Mouse (Mus musculus) embryonic facial prominence, embryonic 11.5 days (tissue): Measurements from ENCODE around the gene Sox1. TPM values are rescaled to one million over a fixed set of nuclear protein-coding genes. Genes with fewer than 3 reads are reported as not detected.
A peak's percentile ranks its signal among the peaks of the same experiment; 100 is the strongest.

ENCODE experiments used
- ATAC-seq: fragments of 200-750 bp; cut with Nextera tagmentation; replicated peaks from 2 replicates; pipeline ENCODE4 v1.8.0; 2017; ENCODE audit warnings: low read depth; ENCODE audit not compliant: insufficient number of reproducible peaks, low FRiP score, low TSS enrichment
- DNase-seq: peaks from one replicate; pipeline ENCODE4 v3.0.0-alpha.2; 2015; ENCODE audit warnings: low spot score
- H3K27ac ChIP-seq: fragments of 300-500 bp; sonication (generic); replicated peaks from 2 replicates; pipeline ENCODE4 v1.5.1; 2014; ENCODE audit warnings: mild to moderate bottlenecking, low read depth, low read length, control low read depth
- H3K27me3 ChIP-seq: fragments of 300-500 bp; sonication (generic); 2 replicates; pipeline ENCODE4 v1.6.1; 2014; ENCODE audit warnings: mild to moderate bottlenecking, low read length, moderate library complexity, mixed read lengths; ENCODE audit not compliant: control insufficient read depth, insufficient read depth
- H3K36me3 ChIP-seq: fragments of 300-500 bp; sonication (generic); replicated peaks from 2 replicates; pipeline ENCODE4 v1.6.1; 2014; ENCODE audit warnings: low read depth, mild to moderate bottlenecking, low read length, moderate library complexity, mixed read lengths; ENCODE audit not compliant: control insufficient read depth, insufficient read depth
- H3K4me1 ChIP-seq: fragments of 300-500 bp; sonication (generic); 2 replicates; pipeline ENCODE4 v1.6.1; 2014; ENCODE audit warnings: low read length, mixed read lengths; ENCODE audit not compliant: control insufficient read depth, insufficient read depth
- H3K4me2 ChIP-seq: fragments of 300-500 bp; sonication (generic); 2 replicates; pipeline ENCODE4 v1.6.1; 2014; ENCODE audit warnings: low read depth, mild to moderate bottlenecking, control low read depth, low read length, moderate library complexity
- H3K4me3 ChIP-seq: fragments of 300-500 bp; sonication (generic); 2 replicates; pipeline ENCODE4 v1.5.1; 2014; ENCODE audit warnings: low read depth, low read length, control low read depth
- H3K9ac ChIP-seq: fragments of 300-500 bp; sonication (generic); replicated peaks from 2 replicates; pipeline ENCODE4 v1.6.1; 2014; ENCODE audit warnings: mild to moderate bottlenecking, control low read depth, low read length
- H3K9me3 ChIP-seq: fragments of 300-500 bp; sonication (generic); replicated peaks from 2 replicates; pipeline ENCODE4 v1.6.1; 2016; ENCODE audit warnings: mild to moderate bottlenecking, low read length, inconsistent platforms, mixed read lengths; ENCODE audit not compliant: control insufficient read depth
- WGBS: fragments of 180-500 bp; shearing (Covaris S2); extraction: QIAGEN DNeasy Blood & Tissue Kit; methylation state at CpG from one replicate; pipeline ENCODE4 v1.1.7; 2014; 5-methylcytosine and 5-hydroxymethylcytosine counted together
- polyA plus RNA-seq: library from polyadenylated mRNA; unstranded; fragments of >200 nt; fragmentation: Nextera tagmentation; extraction: Ambion mirVana; gene quantifications from 2 replicates; pipeline ENCODE4 v1.2.1, GENCODE M21; 2014

Sox1 gene
- polyA plus RNA-seq, 1 experiment from 2014 or later = 1.8 TPM

- DNase-seq = no peak
- no peak overlapping the region for H3K4me3 ChIP-seq
Observed at GRCm38 (mm10) chr8:12368856-12369255, 26.2 kb upstream of the Sox1 start.

GRCm38 (mm10) chr8:12381111-12381510, 14.0 kb upstream of the Sox1 start:
- no peak for ATAC-seq
- Histone ChIP-seq H3K4me1 (peaks cover 2% of the 10 kb centered on the region), H3K4me2 (no peak overlapping the region), H3K4me3 (no peak overlapping the region), H3K36me3 (no peaks in the 10 kb centered on the region), H3K9ac (no peak overlapping the region), H3K27me3 (peaks cover 49% of the 10 kb centered on the region), H3K27ac (no peak overlapping the region), H3K9me3 (no peaks in the 10 kb centered on the region)
- no peak for DNase-seq
- 69% methylated on average over 3 of the region's 3 CpGs for WGBS

More at GRCm38 (mm10) chr8:12368856-12369255, 26.2 kb upstream of the Sox1 start:
- ATAC-seq = no peak
- Histone ChIP-seq H3K36me3 (no peaks in the 10 kb centered on the region), H3K9ac (no peak overlapping the region), H3K27me3 (no peaks in the 10 kb centered on the region), H3K27ac (no peak overlapping the region), H3K9me3 (no peaks in the 10 kb centered on the region), H3K4me2 (no peak overlapping the region), H3K4me1 (no peaks in the 10 kb centered on the region)
- 76% methylated on average over 6 of the region's 6 CpGs for WGBS

- H3K27ac ChIP-seq = no peak overlapping the region
- H3K4me1 ChIP-seq = peaks cover 2% of the 10 kb centered on the region
- no peaks in the 10 kb centered on the region for H3K36me3 ChIP-seq
- DNase-seq = peak; percentile 29
- ATAC-seq = no peak
- H3K4me2 ChIP-seq = no peak overlapping the region
- H3K27me3 ChIP-seq = peaks cover 65% of the 10 kb centered on the region
- 3% methylated on average over 21 of the region's 21 CpGs for WGBS
- no peak overlapping the region for H3K9ac ChIP-seq
- H3K9me3 ChIP-seq = no peaks in the 10 kb centered on the region
- H3K4me3 ChIP-seq = no peak overlapping the region
Observed at GRCm38 (mm10) chr8:12382707-12383561, 12.2 kb upstream of the Sox1 start.

GRCm38 (mm10) chr8:12383979-12384890, 10.9 kb upstream of the Sox1 start:
- Histone ChIP-seq H3K27me3 (peaks cover 75% of the 10 kb centered on the region), H3K4me1 (peaks cover 2% of the 10 kb centered on the region), H3K27ac (no peak overlapping the region), H3K9ac (no peak overlapping the region), H3K9me3 (no peaks in the 10 kb centered on the region), H3K4me3 (no peak overlapping the region), H3K4me2 (peak overlapping the region; percentile 40), H3K36me3 (no peaks in the 10 kb centered on the region)
- DNase-seq = peak; percentile 55
- peak; percentile 66 for ATAC-seq
- 1% methylated on average over 34 of the region's 34 CpGs for WGBS

GRCm38 (mm10) chr8:12384996-12385685, 10.0 kb upstream of the Sox1 start:
- peak overlapping the region; percentile 20 for H3K4me3 ChIP-seq
- H3K27me3 ChIP-seq = peaks cover 79% of the 10 kb centered on the region
- H3K27ac ChIP-seq = no peak overlapping the region
- under 1% methylated on average over 54 of the region's 57 CpGs for WGBS
- DNase-seq = peak; percentile 55
- no peaks in the 10 kb centered on the region for H3K36me3 ChIP-seq
- peak; percentile 78 for ATAC-seq
- H3K4me1 ChIP-seq = peaks cover 2% of the 10 kb centered on the region
- H3K9ac ChIP-seq = no peak overlapping the region; the same call in 1 of the 2 replicates
- H3K9me3 ChIP-seq = no peaks in the 10 kb centered on the region
- peak overlapping the region; percentile 40 for H3K4me2 ChIP-seq

- H3K36me3 ChIP-seq = no peaks in the 10 kb centered on the region
- peak overlapping the region; percentile 31; the same call in 1 of the 2 replicates for H3K27ac ChIP-seq
- DNase-seq = no peak
- H3K4me1 ChIP-seq = peaks cover 2% of the 10 kb centered on the region
- peak overlapping the region; percentile 36 for H3K9ac ChIP-seq
- no peak for ATAC-seq
- H3K27me3 ChIP-seq = peaks cover 82% of the 10 kb centered on the region
- WGBS = under 1% methylated on average over 72 of the region's 74 CpGs
- H3K4me3 ChIP-seq = peak overlapping the region; percentile 20
- H3K9me3 ChIP-seq = no peaks in the 10 kb centered on the region
- H3K4me2 ChIP-seq = peak overlapping the region; percentile 29
Observed at GRCm38 (mm10) chr8:12385686-12386488, 9.2 kb upstream of the Sox1 start.
